ENCODE assay signal across 8 mouse cellular contexts in genomic region chr2:181837372-181838292, GRCm38 (mm10). TPM values are rescaled to one million over a fixed set of nuclear protein-coding genes. Genes with fewer than 3 reads are reported as not detected.
A peak's percentile ranks its signal among the peaks of the same experiment; 100 is the strongest.
DNase-seq lines count a peak whose midpoint lies in the region; ATAC-seq lines count a peak whose summit lies in the region.

Gene Pcmtd2 (plus strand): TSS chr2:181837854.

- peak within 1 kb of the TSS; percentile 64 for H3K4me3 ChIP-seq in lung, embryonic 16.5 days (ENCODE audit: low read length)

- ATAC-seq in hematopoietic stem cell, adult 5-6 weeks (replicated peaks in 1 of 2; ENCODE audit: insufficient read depth in 1 of 2, low FRiP score in 2 of 2, low TSS enrichment in 1 of 2, low read depth in 1 of 2, poor library complexity in 2 of 2, severe bottlenecking in 2 of 2): peak; percentile 97 to 99
- ATAC-seq in lung, embryonic 16.5 days (ENCODE audit: low read depth): peak; percentile 99

- WGBS in lung, embryonic 16.5 days: under 1% methylated on average over 35 of the region's 35 CpGs

- no peaks in the 10 kb centered on the region for H3K9me3 ChIP-seq in lung, embryonic 16.5 days (ENCODE audit: control insufficient read depth, low read length)

- H3K36me3 ChIP-seq in lung, embryonic 16.5 days (ENCODE audit: control insufficient read depth, insufficient read depth, low read length): peaks cover 4% of the 10 kb centered on the region

- peak within 1 kb of the TSS; percentile 81 for H3K4me2 ChIP-seq in lung, embryonic 16.5 days (ENCODE audit: low read depth, low read length)

- peak within 1 kb of the TSS; percentile 73 for H3K27ac ChIP-seq in lung, embryonic 16.5 days (ENCODE audit: low read length)

- H3K9ac ChIP-seq in lung, embryonic 16.5 days (ENCODE audit: low read length): peak within 1 kb of the TSS; percentile 75

- peaks cover 7% of the 10 kb centered on the region for H3K4me1 ChIP-seq in lung, embryonic 16.5 days (replicated peaks; ENCODE audit: control insufficient read depth, insufficient read depth, low read length)

- peak; percentile 85 for DNase-seq in MEL-GATA-1-ER (ENCODE audit: extremely low read depth, low read depth)
- peak; percentile 93 for DNase-seq in cerebellum, adult 8-10 months
- peak; percentile 95 for DNase-seq in forelimb bud, embryonic 11.5 days (ENCODE audit: low read depth, low spot score)
- peak; percentile 80 for DNase-seq in layer of hippocampus, adult 9-10 months (ENCODE audit: low spot score)
- DNase-seq in ovary, postnatal 10 days (ENCODE audit: low spot score): peak; percentile 83
- DNase-seq in thymus, postnatal 10 days (ENCODE audit: low spot score in 2 of 2): peak; percentile 83 to 90

- H3K27me3 ChIP-seq in lung, embryonic 16.5 days (ENCODE audit: control insufficient read depth, insufficient read depth, low read depth, low read length): no peaks in the 10 kb centered on the region

RNA-seq across cellular contexts. Expression of gene Pcmtd2, which starts in this region (rescaled TPM):
- total RNA-seq in hematopoietic stem cell, adult 5-6 weeks (2017): 59.8 and 60.1 TPM in 2 replicates
- 39.7 and 41.2 TPM in 2 replicates for polyA plus RNA-seq in lung, embryonic 16.5 days (2015; fragmentation: Nextera tagmentation; extraction: Ambion mirVana)

Comparison
In these comparisons a context has a peak if more than half of its experiments do, and no peak if none do; other contexts are left out.
1. Peak in every context shown above with its lines: DNase-seq, ATAC-seq, H3K4me3 ChIP-seq and H3K27ac ChIP-seq.